Mouse (Mus musculus): ENCODE results near the gene Myo1g. TPM values are rescaled to one million over a fixed set of nuclear protein-coding genes. Genes with fewer than 3 reads are reported as not detected.

The Myo1g gene
- total RNA-seq (2014; rRNA removed) = 0.23 and 0.90 TPM in 2 replicates
- 0.24 and 0.75 TPM in 2 replicates for polyA plus RNA-seq (2015; fragmentation: Nextera tagmentation; extraction: Ambion mirVana)

GRCm38 (mm10) chr11:6520507-6521173 is at the start of gene Myo1g:
Gene Myo1g (minus strand): TSS chr11:6520965.
- Histone ChIP-seq H3K36me3 (ENCODE audit: insufficient read depth) (peaks cover 13% of the 10 kb centered on the region), H3K4me2 (ENCODE audit: low read depth) (no peak within 1 kb of the TSS), H3K9ac (no peak within 1 kb of the TSS), H3K4me1 (ENCODE audit: insufficient read depth) (no peaks in the 10 kb centered on the region), H3K4me3 (ENCODE audit: low read depth, low read length) (no peak within 1 kb of the TSS), H3K27ac (ENCODE audit: low read depth, low read length) (no peak within 1 kb of the TSS), H3K27me3 (ENCODE audit: insufficient read depth, low read length) (no peaks in the 10 kb centered on the region), H3K9me3 (ENCODE audit: low read length) (no peaks in the 10 kb centered on the region)
- WGBS = 87% methylated on average over 7 of the region's 7 CpGs
- DNase-seq = no peak
- TF ChIP-seq CTCF (IDR thresholded peaks at IDR 0.05; ENCODE audit: low read depth) = no peak
- ATAC-seq = no peak

DNA sequence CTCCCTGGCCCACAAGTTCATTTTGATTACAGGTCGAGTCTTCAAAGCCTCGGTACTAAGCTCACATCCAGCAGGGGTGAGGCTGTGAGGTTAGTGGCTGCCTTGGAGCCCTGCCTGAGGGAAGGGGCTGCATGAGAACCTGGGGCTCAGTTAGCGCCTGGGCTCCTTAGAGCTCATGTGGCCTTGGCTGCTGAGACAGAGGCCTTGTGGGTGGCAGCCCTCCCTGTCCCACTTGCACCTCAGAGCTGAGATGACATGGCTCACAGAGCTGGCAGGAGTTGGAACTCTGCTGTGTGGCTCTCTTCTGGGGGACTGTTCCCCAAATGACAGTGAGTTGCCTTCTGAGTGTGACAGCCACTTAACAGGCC is 48.6 kb upstream of the Myo1g start:
- WGBS = 37% methylated on average over 3 of the region's 3 CpGs
- ATAC-seq (peak; percentile 23), DNase-seq (no peak)
- Histone ChIP-seq H3K9me3 (ENCODE audit: low read length) (no peaks in the 10 kb centered on the region), H3K9ac (no peak overlapping the region), H3K4me1 (ENCODE audit: insufficient read depth) (0 out of 2 replicates have a peak, but pooled peaks cover 10% of the 10 kb centered on the region), H3K27me3 (ENCODE audit: insufficient read depth, low read length) (no peaks in the 10 kb centered on the region), H3K4me2 (ENCODE audit: low read depth) (no peak overlapping the region), H3K4me3 (ENCODE audit: low read depth, low read length) (no peak overlapping the region), H3K36me3 (ENCODE audit: insufficient read depth) (peaks cover 4% of the 10 kb centered on the region; the same call in 1 of the 2 replicates), H3K27ac (ENCODE audit: low read depth, low read length) (peak overlapping the region; percentile 62)
- TF ChIP-seq CTCF (IDR thresholded peaks at IDR 0.05; ENCODE audit: low read depth) = no peak

DNA sequence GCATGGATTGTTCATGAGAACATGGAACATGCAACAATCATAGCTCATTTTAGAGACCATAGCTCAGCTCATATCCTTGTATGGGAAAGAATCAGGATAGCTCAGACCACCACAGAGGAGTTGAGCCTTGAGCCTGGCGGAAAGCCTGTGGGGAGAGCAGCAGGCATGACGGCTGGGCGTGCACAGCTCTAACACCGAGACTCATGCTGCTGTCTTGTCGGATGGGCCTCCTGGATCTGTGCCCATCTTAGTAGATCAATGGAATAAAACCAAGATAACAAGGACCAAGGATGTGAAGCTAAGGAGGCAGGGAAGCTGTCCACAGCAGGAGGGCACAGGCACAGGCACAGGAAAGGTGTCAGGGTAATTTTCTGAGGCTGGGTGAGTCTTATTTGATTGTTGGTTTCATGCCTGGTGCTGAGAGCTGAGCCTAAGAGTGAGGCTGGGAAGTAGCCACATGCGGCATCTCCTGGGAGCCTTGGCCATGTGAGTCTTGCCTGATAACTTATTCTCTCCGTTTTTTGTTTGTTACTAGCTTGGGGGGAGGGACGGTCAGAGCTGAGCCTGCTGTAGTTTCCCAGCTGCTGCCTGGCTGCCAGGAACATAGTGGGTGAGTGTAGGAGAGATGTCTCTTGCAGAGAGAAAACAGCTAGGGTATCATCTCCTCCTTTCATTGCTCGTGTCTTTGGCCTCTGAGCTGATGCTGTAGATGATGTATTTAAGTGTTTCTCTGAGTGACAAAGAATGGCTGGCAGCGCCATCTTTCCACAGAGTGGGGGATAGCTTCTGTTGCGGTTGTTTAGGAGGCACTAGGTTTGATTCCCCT is 48.0 kb upstream of the Myo1g start:
- H3K27me3 ChIP-seq (ENCODE audit: insufficient read depth, low read length) = no peaks in the 10 kb centered on the region
- H3K36me3 ChIP-seq (ENCODE audit: insufficient read depth) = peaks cover 4% of the 10 kb centered on the region; the same call in 1 of the 2 replicates
- H3K27ac ChIP-seq (ENCODE audit: low read depth, low read length) = peak overlapping the region; percentile 62
- H3K4me3 ChIP-seq (ENCODE audit: low read depth, low read length) = no peak overlapping the region
- peak; percentile 58 for TF ChIP-seq CTCF (IDR thresholded peaks at IDR 0.05; ENCODE audit: low read depth)
- DNase-seq (peak; percentile 61), ATAC-seq (peak; percentile 81)
- 36% methylated on average over 11 of the region's 11 CpGs for WGBS
- H3K4me2 ChIP-seq (ENCODE audit: low read depth) = no peak overlapping the region
- H3K9me3 ChIP-seq (ENCODE audit: low read length) = no peaks in the 10 kb centered on the region
- no peak overlapping the region for H3K9ac ChIP-seq
- 0 out of 2 replicates have a peak, but pooled peaks cover 10% of the 10 kb centered on the region for H3K4me1 ChIP-seq (ENCODE audit: insufficient read depth)

DNA sequence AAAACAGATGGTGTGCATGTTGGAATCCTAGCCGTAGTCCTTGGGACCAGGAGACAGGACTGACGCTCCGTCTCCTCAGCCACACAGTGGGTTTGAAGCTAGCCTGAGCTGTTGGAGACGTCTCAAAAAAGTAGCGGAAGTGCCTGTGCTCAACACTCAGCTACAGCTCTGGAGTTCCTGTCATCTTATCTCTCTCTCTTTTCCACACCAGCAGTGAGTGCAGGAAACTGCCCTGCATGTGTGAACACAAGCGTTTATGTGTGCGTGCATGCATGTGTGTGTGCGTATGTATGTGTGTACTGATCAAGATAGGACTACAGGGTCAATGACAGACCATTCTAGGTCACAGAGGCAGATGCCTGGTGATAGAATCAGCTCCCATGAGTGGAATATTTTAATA is 47.2 kb upstream of the Myo1g start:
- 0 out of 2 replicates have a peak, but pooled peaks cover 10% of the 10 kb centered on the region for H3K4me1 ChIP-seq (ENCODE audit: insufficient read depth)
- H3K9me3 ChIP-seq (ENCODE audit: low read length) = no peaks in the 10 kb centered on the region
- H3K4me2 ChIP-seq (ENCODE audit: low read depth) = no peak overlapping the region
- H3K27ac ChIP-seq (ENCODE audit: low read depth, low read length) = peak overlapping the region; percentile 62
- DNase-seq (peak; percentile 5), ATAC-seq (peak; percentile 13; the same call in 1 of the 2 replicates)
- no peak for TF ChIP-seq CTCF (IDR thresholded peaks at IDR 0.05; ENCODE audit: low read depth)
- 79% methylated on average over 8 of the region's 8 CpGs for WGBS
- H3K9ac ChIP-seq = no peak overlapping the region
- no peak overlapping the region for H3K4me3 ChIP-seq (ENCODE audit: low read depth, low read length)
- no peaks in the 10 kb centered on the region; the same call in 1 of the 2 replicates for H3K36me3 ChIP-seq (ENCODE audit: insufficient read depth)
- H3K27me3 ChIP-seq (ENCODE audit: insufficient read depth, low read length) = no peaks in the 10 kb centered on the region

DNA sequence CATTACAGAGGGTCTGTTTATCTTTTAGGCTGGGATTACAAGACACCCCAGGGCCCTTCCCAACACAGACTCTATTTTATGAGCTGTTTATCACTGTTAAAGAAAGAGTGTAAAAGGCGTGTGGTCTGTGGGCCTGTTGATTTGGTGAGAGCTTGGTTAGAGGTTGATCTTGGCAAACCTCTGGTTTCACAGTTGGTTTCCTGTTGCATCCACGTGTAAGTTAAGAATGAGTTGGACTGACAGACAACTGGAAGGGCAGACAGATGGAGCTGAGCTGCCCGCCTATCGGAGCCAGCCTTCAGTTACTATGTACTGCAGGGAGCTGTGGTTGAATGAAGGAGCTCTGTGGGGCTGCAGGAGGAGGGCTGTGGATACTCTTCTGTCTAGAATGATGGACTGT is 45.7 kb upstream of the Myo1g start:
- Histone ChIP-seq H3K27ac (ENCODE audit: low read depth, low read length) (no peak overlapping the region), H3K36me3 (ENCODE audit: insufficient read depth) (no peaks in the 10 kb centered on the region), H3K4me2 (ENCODE audit: low read depth) (no peak overlapping the region), H3K4me3 (ENCODE audit: low read depth, low read length) (no peak overlapping the region), H3K27me3 (ENCODE audit: insufficient read depth, low read length) (no peaks in the 10 kb centered on the region), H3K4me1 (ENCODE audit: insufficient read depth) (0 out of 2 replicates have a peak, but pooled peaks cover 10% of the 10 kb centered on the region), H3K9me3 (ENCODE audit: low read length) (no peaks in the 10 kb centered on the region), H3K9ac (no peak overlapping the region)
- no peak for DNase-seq
- ATAC-seq = no peak
- 85% methylated on average over 4 of the region's 4 CpGs for WGBS
- no peak for TF ChIP-seq CTCF (IDR thresholded peaks at IDR 0.05; ENCODE audit: low read depth)

DNA sequence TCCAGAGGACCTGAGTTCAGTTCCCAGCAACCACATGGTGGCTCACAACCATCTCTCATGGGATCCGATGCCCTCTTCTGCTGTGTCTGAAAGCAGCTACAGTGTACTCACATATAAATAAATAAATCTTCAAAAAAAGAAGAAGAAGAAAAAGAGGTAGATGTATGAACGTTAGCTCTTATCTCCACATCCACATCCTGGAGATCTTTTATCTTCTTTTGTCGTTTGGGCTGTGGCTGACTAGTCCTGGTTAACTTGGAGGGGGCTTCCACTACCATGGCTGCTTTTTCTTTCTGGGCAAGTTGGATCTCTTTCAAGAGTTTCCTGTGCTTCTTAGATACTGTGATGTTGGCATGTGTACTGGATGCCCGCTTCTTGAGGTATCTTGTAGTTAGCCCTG is 42.4 kb upstream of the Myo1g start:
- Histone ChIP-seq H3K4me1 (ENCODE audit: insufficient read depth) (no peaks in the 10 kb centered on the region), H3K9ac (no peak overlapping the region), H3K4me2 (ENCODE audit: low read depth) (no peak overlapping the region), H3K4me3 (ENCODE audit: low read depth, low read length) (no peak overlapping the region), H3K27ac (ENCODE audit: low read depth, low read length) (no peak overlapping the region), H3K27me3 (ENCODE audit: insufficient read depth, low read length) (no peaks in the 10 kb centered on the region), H3K36me3 (ENCODE audit: insufficient read depth) (no peaks in the 10 kb centered on the region), H3K9me3 (ENCODE audit: low read length) (no peaks in the 10 kb centered on the region)
- DNase-seq (no peak), ATAC-seq (no peak)
- no peak for TF ChIP-seq CTCF (IDR thresholded peaks at IDR 0.05; ENCODE audit: low read depth)
- WGBS = 87% methylated on average over 4 of the region's 4 CpGs

DNA sequence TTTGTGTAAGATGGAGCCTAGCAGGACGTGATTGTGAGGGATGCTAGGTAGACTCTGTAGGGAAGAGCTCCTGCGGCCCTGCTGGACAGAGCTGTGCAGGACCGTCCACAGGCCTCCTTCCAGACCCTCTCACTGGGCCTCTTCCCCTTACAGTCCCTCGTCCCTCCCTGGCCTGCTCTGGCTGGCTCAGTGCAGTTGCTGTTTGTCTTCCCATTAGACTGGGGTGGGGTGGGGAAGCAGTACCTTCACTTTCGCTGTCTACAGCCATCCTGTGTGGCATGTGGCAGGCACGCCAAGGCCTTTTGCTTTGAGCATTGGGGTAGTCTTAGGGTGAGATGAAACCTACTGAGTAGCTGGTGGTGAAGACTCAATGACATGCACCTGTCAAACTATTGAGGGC is 41.6 kb upstream of the Myo1g start:
- Histone ChIP-seq H3K27ac (ENCODE audit: low read depth, low read length) (no peak overlapping the region), H3K27me3 (ENCODE audit: insufficient read depth, low read length) (no peaks in the 10 kb centered on the region), H3K4me2 (ENCODE audit: low read depth) (no peak overlapping the region), H3K9me3 (ENCODE audit: low read length) (no peaks in the 10 kb centered on the region), H3K4me1 (ENCODE audit: insufficient read depth) (no peaks in the 10 kb centered on the region), H3K9ac (no peak overlapping the region), H3K36me3 (ENCODE audit: insufficient read depth) (no peaks in the 10 kb centered on the region), H3K4me3 (ENCODE audit: low read depth, low read length) (no peak overlapping the region)
- TF ChIP-seq CTCF (IDR thresholded peaks at IDR 0.05; ENCODE audit: low read depth) = no peak
- DNase-seq (no peak), ATAC-seq (no peak)
- 94% methylated on average over 6 of the region's 6 CpGs for WGBS
